Mouse (Mus musculus): ENCODE measurements around the gene E430018J23Rik.
"Not testable (repeated sequence)": the region's sequence is repeated elsewhere in the genome, so short reads cannot be mapped to it uniquely, and the experiment has no call there.

Gene E430018J23Rik

GRCm38 (mm10) chr7:127393157-127393943 is at the start of gene E430018J23Rik:
E430018J23Rik (minus strand) TSS chr7:127393629.
- peak; percentile 97 to 98 for DNase-seq (ENCODE audit: low spot score in 2 of 2)

DNA sequence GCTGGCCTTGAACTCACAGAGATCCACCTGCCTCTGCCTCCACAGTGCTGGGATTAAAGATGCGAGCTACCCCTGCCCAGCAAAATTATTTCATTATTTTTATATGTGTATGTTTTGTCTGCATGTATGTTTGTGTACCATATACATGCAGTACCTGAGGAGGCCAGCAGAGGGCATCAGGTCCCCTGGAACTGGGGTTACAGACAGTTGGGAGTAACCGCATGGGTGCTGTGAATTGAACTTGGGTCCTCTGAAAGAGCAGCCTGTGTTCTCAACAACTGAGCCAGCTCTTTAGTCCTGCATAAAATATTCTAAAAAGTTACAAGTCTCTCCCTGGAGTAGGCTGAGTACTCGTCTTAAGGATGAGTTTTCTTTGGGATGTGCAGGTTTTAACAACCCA is 44.3 kb upstream of the E430018J23Rik start:
- DNase-seq (ENCODE audit: low spot score in 2 of 2): no peak

- DNase-seq (ENCODE audit: low spot score in 2 of 2): no peak
Measured at GRCm38 (mm10) chr7:127435206-127435605, 41.8 kb upstream of the E430018J23Rik start.

GRCm38 (mm10) chr7:127426354-127426753 is 32.9 kb upstream of the E430018J23Rik start:
- no peak for DNase-seq (ENCODE audit: low spot score in 2 of 2)

- DNase-seq (ENCODE audit: low spot score in 2 of 2): no peak
Measured at GRCm38 (mm10) chr7:127425911-127426310, 32.5 kb upstream of the E430018J23Rik start.

GRCm38 (mm10) chr7:127425291-127425690 is 31.9 kb upstream of the E430018J23Rik start:
- DNase-seq (ENCODE audit: low spot score in 2 of 2): no peak

DNA sequence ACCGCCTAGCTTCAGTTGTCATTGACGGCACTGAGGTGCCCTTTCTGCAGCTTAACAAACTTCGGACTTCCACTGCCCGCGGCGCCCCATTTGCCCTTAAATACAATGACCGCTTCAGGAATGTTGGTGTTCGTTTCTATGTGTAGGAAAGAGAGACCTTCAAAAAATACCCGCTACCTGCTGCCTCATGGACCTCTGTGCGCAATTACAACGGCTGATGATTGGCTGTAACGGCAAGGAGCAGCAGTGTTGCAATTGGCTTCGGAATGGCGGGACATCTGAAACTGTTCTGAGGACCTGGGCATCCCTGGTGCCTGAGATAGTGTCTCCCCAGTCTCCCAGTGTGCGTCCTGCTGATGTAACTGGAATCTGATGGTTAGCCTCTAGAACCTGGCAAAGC is 28.8 kb upstream of the E430018J23Rik start:
- peak; percentile 67 to 81 for DNase-seq (ENCODE audit: low spot score in 2 of 2)

- peak; percentile 94 to 95 for DNase-seq (ENCODE audit: low spot score in 2 of 2)
Measured at GRCm38 (mm10) chr7:127421388-127422191, 28.2 kb upstream of the E430018J23Rik start, which contains the start of gene Zfp688. Zfp688 (minus strand) TSS chr7:127422068.

- no peak for DNase-seq (ENCODE audit: low spot score in 2 of 2)
Measured at GRCm38 (mm10) chr7:127411418-127411817, 18.0 kb upstream of the E430018J23Rik start.

DNA sequence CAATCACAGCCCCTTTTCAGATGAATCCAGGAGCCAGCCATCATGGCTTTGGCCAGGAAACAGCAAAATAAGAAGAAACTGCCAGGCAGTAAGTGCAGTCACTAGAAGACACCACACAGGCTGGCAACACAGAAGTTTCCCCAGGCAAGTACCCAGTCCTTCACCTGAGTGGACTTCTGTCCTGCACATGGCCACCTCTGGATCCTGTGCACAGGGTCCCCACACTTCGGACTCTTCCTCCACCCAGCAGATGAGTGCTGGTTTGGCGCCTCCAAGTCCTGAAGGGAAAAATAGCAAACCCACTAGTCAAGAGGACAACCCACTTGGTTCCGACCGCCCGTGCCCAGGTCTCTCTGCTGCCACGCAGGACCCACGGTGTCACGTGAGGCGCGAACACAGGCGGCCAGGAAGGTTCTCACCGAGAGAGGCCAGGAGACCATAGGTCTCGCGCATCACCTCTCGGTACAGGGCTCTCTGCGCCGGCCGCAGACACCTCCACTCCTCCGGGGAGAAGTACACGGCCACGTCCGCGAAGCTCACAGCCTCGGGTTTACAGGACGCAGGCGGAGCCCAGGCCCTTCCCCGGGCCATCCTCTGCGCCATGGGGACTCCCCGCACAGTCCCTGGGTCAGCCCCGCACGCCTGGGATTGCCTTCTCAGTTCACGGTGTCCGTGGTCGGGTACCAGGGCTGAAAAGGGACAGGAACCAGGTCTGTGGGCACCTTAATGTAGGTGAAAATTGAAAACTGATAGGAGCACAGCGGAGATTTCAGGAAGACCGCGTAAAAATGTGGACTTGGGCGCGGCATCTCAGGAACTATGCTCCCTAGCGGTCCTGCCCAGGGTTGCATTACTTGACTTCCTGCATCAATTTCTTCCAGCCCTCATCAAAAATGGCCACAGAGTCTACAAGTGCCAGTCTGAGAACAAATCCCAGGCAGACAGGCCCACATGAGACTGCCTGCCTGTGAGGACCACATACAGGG is 12.9 kb upstream of the E430018J23Rik start, which contains the start of gene Zfp764:
Gene Zfp764, minus strand, starts transcription at position 821 of the 986 bp plus-strand sequence.
- DNase-seq (ENCODE audit: low spot score in 2 of 2): peak; percentile 88

DNA sequence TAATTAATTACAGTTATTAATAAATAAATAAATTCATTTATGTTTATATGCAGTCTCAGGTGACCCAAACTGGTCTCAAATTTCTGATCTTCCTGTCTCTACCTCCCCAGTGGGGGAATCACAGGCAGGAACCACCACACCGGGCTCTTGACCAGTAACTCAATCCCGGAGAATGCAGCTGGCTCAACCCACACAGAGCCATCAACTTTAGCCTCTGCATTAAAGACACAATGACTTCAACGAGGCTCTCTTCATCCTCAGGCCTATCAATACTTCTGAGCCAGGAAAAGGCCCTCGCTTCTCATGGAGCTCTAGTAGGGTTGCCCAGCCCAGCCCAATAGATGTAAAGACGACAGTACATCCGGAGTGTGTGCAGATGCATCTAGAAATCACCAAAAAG is 10.7 kb upstream of the E430018J23Rik start:
- DNase-seq (ENCODE audit: low spot score in 2 of 2): not testable (repeated sequence)

DNA sequence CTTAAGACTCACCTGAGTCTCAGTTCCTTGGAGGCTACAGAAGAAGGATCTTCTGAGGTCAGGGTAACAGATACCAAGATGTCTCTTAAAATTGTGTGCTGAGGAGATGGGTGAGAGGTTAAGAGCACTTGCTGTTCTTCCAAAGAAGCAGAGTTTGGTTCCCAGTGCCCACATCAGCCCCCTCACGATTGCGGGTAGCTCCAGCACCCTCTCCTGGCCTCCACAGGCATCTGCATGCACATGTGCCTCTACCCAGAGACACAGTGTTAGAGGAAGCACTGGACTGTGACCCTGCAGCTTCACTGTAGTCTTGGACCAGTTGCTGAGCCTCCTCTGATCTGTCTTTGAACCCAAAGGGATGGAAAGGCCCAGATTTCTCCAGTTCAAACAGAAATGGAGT is 9.6 kb upstream of the E430018J23Rik start:
- DNase-seq (ENCODE audit: low spot score in 2 of 2): no peak

DNA sequence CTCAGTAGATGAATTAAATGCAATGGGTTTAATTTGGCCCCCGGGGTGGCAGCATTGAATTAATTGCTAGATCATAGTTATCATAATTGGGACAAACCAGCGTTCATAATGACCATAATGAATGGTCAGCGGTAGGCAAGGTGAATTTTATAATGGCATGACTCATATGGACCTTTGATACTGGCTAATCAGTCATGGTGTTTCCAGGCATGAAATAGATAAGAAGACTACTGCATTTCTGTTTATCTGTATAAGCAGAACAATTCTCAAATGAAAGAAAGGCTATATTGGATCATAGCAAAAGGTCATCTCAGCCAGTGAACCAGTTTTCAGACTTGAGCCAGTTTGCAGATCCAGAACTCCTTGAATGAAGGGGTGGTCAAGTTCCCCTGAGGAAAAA is 6.9 kb upstream of the E430018J23Rik start:
- DNase-seq (ENCODE audit: low spot score in 2 of 2): no peak

DNA sequence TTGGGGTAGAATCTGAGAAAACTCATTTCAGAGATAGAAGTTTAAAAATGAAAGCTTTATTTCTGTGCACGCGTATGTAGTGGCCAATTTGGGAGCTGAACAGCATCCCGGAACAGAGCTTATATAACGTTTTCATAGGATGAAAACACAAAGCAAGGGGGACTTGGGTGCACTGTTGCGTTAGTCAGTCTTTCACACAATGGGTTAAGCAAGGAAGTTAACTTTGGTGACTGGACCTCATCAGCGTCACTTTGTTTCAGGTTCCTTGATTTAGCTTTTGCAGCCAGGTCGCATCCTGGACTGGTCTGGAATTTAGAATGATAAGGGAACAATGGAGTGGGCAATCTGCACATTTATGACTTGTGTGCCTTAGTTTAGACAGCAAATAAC is 510 bp upstream of the E430018J23Rik start:
- DNase-seq (ENCODE audit: low spot score in 2 of 2): no peak

DNA sequence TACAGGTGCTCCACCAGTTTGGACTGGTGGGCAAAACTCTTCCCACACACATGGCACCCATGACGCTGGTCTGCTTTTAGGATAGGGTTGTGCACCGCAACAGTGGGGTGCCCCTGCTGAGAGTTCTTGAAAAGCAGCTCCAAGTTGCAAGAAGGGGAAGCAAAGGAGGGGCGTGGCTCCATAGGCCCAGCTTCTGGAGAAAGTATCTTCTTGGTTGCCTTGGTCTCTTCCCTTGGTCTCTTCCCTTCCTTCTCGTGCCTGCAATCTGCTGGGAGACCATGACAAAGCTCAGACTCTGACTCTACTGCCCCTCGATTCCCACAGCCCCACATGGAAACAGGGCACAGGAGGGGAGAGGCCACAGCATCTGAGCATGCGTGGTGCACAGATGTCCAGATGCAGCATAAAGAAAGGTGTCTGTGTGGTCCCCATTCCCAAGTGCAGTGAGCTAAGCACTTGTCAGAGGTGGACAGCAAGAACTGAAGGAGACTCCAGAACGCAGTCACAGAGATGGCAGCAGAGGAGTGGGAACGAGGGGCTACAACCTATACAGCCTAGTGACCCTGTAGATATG is 1.1 kb downstream of the E430018J23Rik start:
- no peak for DNase-seq (ENCODE audit: low spot score in 2 of 2)

- DNase-seq (ENCODE audit: low spot score in 2 of 2): peak in 1 of 2 experiments; percentile 26
Measured at GRCm38 (mm10) chr7:127391538-127391937, 1.9 kb downstream of the E430018J23Rik start.

DNA sequence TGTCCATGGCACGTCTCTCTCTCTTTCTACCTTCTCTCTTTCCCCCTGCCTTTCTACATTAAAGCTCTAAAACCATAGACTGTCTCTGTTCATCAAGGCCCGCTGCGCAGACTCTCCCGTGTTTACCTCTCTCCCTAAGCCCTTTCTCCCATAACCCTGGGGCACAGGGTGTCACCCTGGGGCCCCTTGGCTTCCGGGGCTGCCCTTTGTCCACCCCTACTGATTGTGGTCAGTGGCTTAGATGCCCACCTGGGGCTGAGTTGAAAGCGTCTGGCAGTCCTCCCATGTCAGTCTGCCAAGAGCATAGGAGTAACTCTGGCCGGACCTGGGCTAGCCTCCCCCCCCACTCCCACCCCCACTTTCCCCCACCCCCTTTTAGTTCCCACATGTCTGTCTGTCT is 3.1 kb downstream of the E430018J23Rik start:
- no peak for DNase-seq (ENCODE audit: low spot score in 2 of 2)

DNA sequence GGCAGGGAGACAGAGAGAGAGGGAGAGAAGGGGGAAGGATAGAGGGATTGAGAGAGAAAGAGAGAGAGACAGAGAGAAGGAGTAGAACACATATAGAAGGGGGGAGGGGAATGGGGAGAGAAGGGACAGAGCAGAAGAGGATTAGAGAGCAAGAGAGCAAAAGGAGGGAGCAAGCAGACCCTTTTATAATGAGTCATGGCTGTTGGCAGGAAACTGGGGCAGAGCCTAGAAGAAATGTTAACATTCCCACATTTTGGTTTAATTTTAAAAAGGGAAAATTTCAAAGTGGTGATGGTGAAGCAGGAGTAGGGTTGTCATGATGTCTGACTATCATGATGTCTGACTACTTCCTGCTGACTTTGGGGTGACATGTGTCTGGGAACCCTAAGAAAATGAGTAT is 5.2 kb downstream of the E430018J23Rik start:
- not testable (repeated sequence) for DNase-seq (ENCODE audit: low spot score in 2 of 2)

DNA sequence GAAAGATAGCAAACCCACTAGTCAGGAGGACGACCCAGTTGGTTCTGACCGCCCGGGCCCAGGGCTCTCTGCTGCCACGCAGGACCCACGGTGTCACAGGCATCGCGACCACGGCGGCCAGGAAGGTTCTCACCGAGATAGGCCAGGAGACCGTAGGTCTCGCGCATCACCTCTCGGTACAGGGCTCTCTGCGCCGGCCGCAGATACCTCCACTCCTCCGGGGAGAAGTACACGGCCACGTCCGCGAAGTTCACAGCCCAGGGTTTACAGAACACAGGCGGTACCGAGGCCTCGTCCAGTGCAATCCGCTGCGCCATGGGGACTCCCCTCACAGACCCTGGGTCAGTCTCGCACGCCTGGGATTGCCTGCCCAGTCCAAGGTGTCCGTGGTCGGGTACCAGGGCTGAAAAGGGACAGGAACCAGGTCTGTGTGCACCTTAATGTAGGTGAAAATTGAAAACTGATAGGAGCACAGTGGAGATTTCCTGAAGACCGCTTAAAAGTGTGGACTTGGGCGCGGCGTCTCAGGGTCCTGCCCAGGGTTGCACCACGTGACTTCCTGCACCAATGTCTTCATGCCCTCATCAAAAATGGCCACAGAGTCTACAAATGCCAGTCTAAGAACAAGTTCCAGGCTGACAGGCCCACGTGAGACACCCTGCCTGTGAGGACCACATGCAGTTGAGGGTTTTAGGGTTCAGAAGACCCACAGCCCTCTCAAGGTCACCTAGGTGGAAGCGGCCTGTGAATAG is 6.6 kb downstream of the E430018J23Rik start, which contains the start of gene 9130019O22Rik:
Gene 9130019O22Rik, minus strand, starts transcription at position 526 of the 752 bp plus-strand sequence.
- DNase-seq (ENCODE audit: low spot score in 2 of 2): peak; percentile 94 to 96

GRCm38 (mm10) chr7:127385560-127385959 is 7.9 kb downstream of the E430018J23Rik start:
- DNase-seq (ENCODE audit: low spot score in 2 of 2): not testable (repeated sequence)

Measured in right cerebral cortex, postnatal 10 days (tissue).